Mouse (Mus musculus): ENCODE results near the gene Foxn2. TPM values are rescaled to one million over a fixed set of nuclear protein-coding genes. Genes with fewer than 3 reads are reported as not detected.

The Foxn2 gene
- polyA plus RNA-seq (2011; ENCODE audit: insufficient read depth, insufficient read length, low read depth, missing spikeins), result 35.4 and 40.9 TPM in 2 replicates

DNA sequence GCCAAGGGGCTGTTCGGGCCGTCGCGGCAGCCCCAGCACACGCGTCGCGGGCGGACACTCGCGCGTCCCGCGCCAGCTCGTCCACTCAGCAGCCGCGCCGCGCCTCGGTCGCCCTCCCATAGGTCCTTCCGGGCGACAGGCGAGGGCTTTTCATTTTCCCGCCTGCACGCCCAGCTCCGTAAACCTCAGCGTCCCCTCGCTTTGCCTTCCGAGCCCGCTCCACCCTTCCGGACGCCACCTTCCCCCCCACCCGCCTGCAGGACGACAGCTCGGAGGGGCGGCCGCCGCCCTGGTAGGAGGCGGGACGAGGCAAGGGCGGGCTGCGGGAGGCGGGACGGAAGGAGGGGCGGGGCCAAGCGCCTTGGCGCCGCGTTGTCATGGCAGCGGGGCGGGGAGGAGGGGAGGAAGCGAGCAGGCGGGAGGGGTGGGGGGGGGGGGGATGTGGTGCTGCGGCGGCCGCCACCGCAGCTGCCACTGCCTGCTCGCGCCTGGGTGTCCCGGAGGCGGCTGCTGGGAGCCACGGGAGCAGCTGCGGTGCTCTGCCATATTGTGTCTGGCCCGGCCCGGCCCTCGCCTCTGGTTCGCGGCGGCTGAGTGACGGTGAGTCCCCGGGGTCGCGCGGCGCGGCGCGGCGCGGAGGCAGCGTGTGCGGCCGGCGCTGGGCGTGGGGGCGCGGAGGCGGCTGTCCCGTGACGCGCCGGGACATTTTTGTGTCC lies at the start of gene Foxn2:
TSS of gene Foxn2 (plus strand) at position 427 of the 716 bp plus-strand sequence.
- Histone ChIP-seq H3K27me3 (ENCODE audit: control insufficient read depth, insufficient read depth, low read length, poor library complexity, severe bottlenecking) (no peaks in the 10 kb centered on the region), H3K9ac (ENCODE audit: low read depth, poor library complexity, severe bottlenecking) (peak within 1 kb of the TSS; percentile 99), H3K4me3 (ENCODE audit: low read depth, low read length) (peak within 1 kb of the TSS; percentile 76), H3K9me3 (replicated peaks; ENCODE audit: control insufficient read depth, insufficient read depth, low read length, poor library complexity, severe bottlenecking) (no peaks in the 10 kb centered on the region), H3K4me1 (ENCODE audit: control insufficient read depth, insufficient read depth, low read length) (peaks cover 2% of the 10 kb centered on the region), H3K36me3 (ENCODE audit: control insufficient read depth, insufficient read depth, low read length, poor library complexity, severe bottlenecking) (no peaks in the 10 kb centered on the region), H3K27ac (ENCODE audit: insufficient read depth, low read length) (peak within 1 kb of the TSS; percentile 5)
- TF ChIP-seq POLR2A (IDR thresholded peaks at IDR 0.05; ENCODE audit: insufficient read depth, low read length), result peak; percentile 13
- no peak for TF ChIP-seq CTCF (IDR thresholded peaks at IDR 0.05; ENCODE audit: low read depth, low read length)
- 0 out of 2 replicates have a peak, but pooled peaks have one; percentile 58 for TF ChIP-seq EP300 (IDR thresholded peaks at IDR 0.05; ENCODE audit: insufficient read depth, low read depth, low read length)

GRCm38 (mm10) chr17:88397501-88397900 lies 43.0 kb upstream of the Foxn2 start:
- no peaks in the 10 kb centered on the region for H3K27me3 ChIP-seq (ENCODE audit: control insufficient read depth, insufficient read depth, low read length, poor library complexity, severe bottlenecking)
- TF ChIP-seq EP300 (IDR thresholded peaks at IDR 0.05; ENCODE audit: insufficient read depth, low read depth, low read length) (no peak), CTCF (IDR thresholded peaks at IDR 0.05; ENCODE audit: low read depth, low read length) (no peak), POLR2A (IDR thresholded peaks at IDR 0.05; ENCODE audit: insufficient read depth, low read length) (no peak)
- no peak overlapping the region for H3K9ac ChIP-seq (ENCODE audit: low read depth, poor library complexity, severe bottlenecking)
- H3K36me3 ChIP-seq (ENCODE audit: control insufficient read depth, insufficient read depth, low read length, poor library complexity, severe bottlenecking), result no peaks in the 10 kb centered on the region
- no peak overlapping the region for H3K4me3 ChIP-seq (ENCODE audit: low read depth, low read length)
- H3K9me3 ChIP-seq (replicated peaks; ENCODE audit: control insufficient read depth, insufficient read depth, low read length, poor library complexity, severe bottlenecking), result no peaks in the 10 kb centered on the region
- H3K27ac ChIP-seq (ENCODE audit: insufficient read depth, low read length), result no peak overlapping the region
- H3K4me1 ChIP-seq (ENCODE audit: control insufficient read depth, insufficient read depth, low read length), result no peaks in the 10 kb centered on the region

GRCm38 (mm10) chr17:88398090-88398489 lies 42.4 kb upstream of the Foxn2 start:
- TF ChIP-seq EP300 (IDR thresholded peaks at IDR 0.05; ENCODE audit: insufficient read depth, low read depth, low read length) (no peak), CTCF (IDR thresholded peaks at IDR 0.05; ENCODE audit: low read depth, low read length) (no peak), POLR2A (IDR thresholded peaks at IDR 0.05; ENCODE audit: insufficient read depth, low read length) (no peak)
- Histone ChIP-seq H3K36me3 (ENCODE audit: control insufficient read depth, insufficient read depth, low read length, poor library complexity, severe bottlenecking) (no peaks in the 10 kb centered on the region), H3K9me3 (replicated peaks; ENCODE audit: control insufficient read depth, insufficient read depth, low read length, poor library complexity, severe bottlenecking) (no peaks in the 10 kb centered on the region), H3K27me3 (ENCODE audit: control insufficient read depth, insufficient read depth, low read length, poor library complexity, severe bottlenecking) (no peaks in the 10 kb centered on the region), H3K4me1 (ENCODE audit: control insufficient read depth, insufficient read depth, low read length) (no peaks in the 10 kb centered on the region), H3K27ac (ENCODE audit: insufficient read depth, low read length) (no peak overlapping the region), H3K4me3 (ENCODE audit: low read depth, low read length) (no peak overlapping the region), H3K9ac (ENCODE audit: low read depth, poor library complexity, severe bottlenecking) (no peak overlapping the region)

DNA sequence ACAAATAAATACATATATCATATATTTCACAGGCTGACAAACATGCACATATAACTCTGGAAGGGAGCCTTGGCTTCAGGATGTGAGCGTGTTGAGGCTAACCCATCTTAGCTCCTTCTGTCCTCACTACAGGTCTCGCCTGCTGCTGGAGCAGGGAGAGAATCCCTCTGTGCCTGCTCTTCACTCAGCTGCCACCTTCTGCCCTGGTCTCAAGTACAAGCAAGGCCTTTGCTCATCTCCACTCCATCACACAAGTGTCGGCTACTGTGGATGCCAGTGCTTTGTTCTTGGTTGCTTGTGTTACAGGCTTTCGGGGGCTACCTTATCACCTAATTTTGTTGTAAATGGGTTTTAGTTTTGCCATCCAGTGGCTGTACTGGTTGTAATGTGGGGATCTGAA lies 41.7 kb upstream of the Foxn2 start:
- no peak overlapping the region for H3K4me3 ChIP-seq (ENCODE audit: low read depth, low read length)
- no peaks in the 10 kb centered on the region for H3K4me1 ChIP-seq (ENCODE audit: control insufficient read depth, insufficient read depth, low read length)
- no peaks in the 10 kb centered on the region for H3K27me3 ChIP-seq (ENCODE audit: control insufficient read depth, insufficient read depth, low read length, poor library complexity, severe bottlenecking)
- H3K27ac ChIP-seq (ENCODE audit: insufficient read depth, low read length), result no peak overlapping the region
- H3K36me3 ChIP-seq (ENCODE audit: control insufficient read depth, insufficient read depth, low read length, poor library complexity, severe bottlenecking), result no peaks in the 10 kb centered on the region
- no peak overlapping the region for H3K9ac ChIP-seq (ENCODE audit: low read depth, poor library complexity, severe bottlenecking)
- TF ChIP-seq POLR2A (IDR thresholded peaks at IDR 0.05; ENCODE audit: insufficient read depth, low read length) (no peak), CTCF (IDR thresholded peaks at IDR 0.05; ENCODE audit: low read depth, low read length) (no peak), EP300 (IDR thresholded peaks at IDR 0.05; ENCODE audit: insufficient read depth, low read depth, low read length) (no peak)
- no peaks in the 10 kb centered on the region for H3K9me3 ChIP-seq (replicated peaks; ENCODE audit: control insufficient read depth, insufficient read depth, low read length, poor library complexity, severe bottlenecking)

- Histone ChIP-seq H3K27me3 (ENCODE audit: control insufficient read depth, insufficient read depth, low read length, poor library complexity, severe bottlenecking) (no peaks in the 10 kb centered on the region), H3K9me3 (replicated peaks; ENCODE audit: control insufficient read depth, insufficient read depth, low read length, poor library complexity, severe bottlenecking) (no peaks in the 10 kb centered on the region), H3K4me3 (ENCODE audit: low read depth, low read length) (no peak overlapping the region), H3K9ac (ENCODE audit: low read depth, poor library complexity, severe bottlenecking) (no peak overlapping the region), H3K4me1 (ENCODE audit: control insufficient read depth, insufficient read depth, low read length) (no peaks in the 10 kb centered on the region), H3K36me3 (ENCODE audit: control insufficient read depth, insufficient read depth, low read length, poor library complexity, severe bottlenecking) (no peaks in the 10 kb centered on the region), H3K27ac (ENCODE audit: insufficient read depth, low read length) (no peak overlapping the region)
- TF ChIP-seq POLR2A (IDR thresholded peaks at IDR 0.05; ENCODE audit: insufficient read depth, low read length) (no peak), EP300 (IDR thresholded peaks at IDR 0.05; ENCODE audit: insufficient read depth, low read depth, low read length) (no peak), CTCF (IDR thresholded peaks at IDR 0.05; ENCODE audit: low read depth, low read length) (no peak)
Observed at GRCm38 (mm10) chr17:88400122-88400521, 40.4 kb upstream of the Foxn2 start.
